In genomic region chr10:128232420-128232985, GRCm38 (mm10) we compare ENCODE assay signal across 8 mouse cellular contexts. TPM values are rescaled to one million over a fixed set of nuclear protein-coding genes. Genes with fewer than 3 reads are reported as not detected.
DNase-seq lines count a peak whose midpoint lies in the region; ATAC-seq lines count a peak whose summit lies in the region.

No protein-coding gene starts in this region.

- DNase-seq in B cell, adult 2 months, result peak; percentile 61 to 63
- DNase-seq in ZHBTc4 (ENCODE audit: low read depth, low spot score), result peak; percentile 89
- DNase-seq in embryo, embryonic 11 days, result peak; percentile 93
- DNase-seq in heart, embryonic 10.5 days (ENCODE audit: low spot score), result peak; percentile 82

- under 1% methylated on average over 14 of the region's 14 CpGs for WGBS in heart, embryonic 10.5 days
- under 1% methylated on average over 14 of the region's 14 CpGs for WGBS in kidney, embryonic 14.5 days
- WGBS in limb, embryonic 15.5 days, result under 1% methylated on average over 14 of the region's 14 CpGs
- WGBS in midbrain, embryonic 16.5 days, result 0% methylated on average over 14 of the region's 14 CpGs
- WGBS in stomach, embryonic 16.5 days, result under 1% methylated on average over 14 of the region's 14 CpGs

- H3K27me3 ChIP-seq in heart, embryonic 10.5 days (ENCODE audit: insufficient read depth, poor library complexity, severe bottlenecking), result no peaks in the 10 kb centered on the region
- no peaks in the 10 kb centered on the region for H3K27me3 ChIP-seq in kidney, embryonic 14.5 days (ENCODE audit: control insufficient read depth, insufficient read depth, low read length)
- no peaks in the 10 kb centered on the region for H3K27me3 ChIP-seq in limb, embryonic 15.5 days
- H3K27me3 ChIP-seq in midbrain, embryonic 16.5 days (ENCODE audit: control insufficient read depth, insufficient read depth, low read depth, low read length), result no peaks in the 10 kb centered on the region
- H3K27me3 ChIP-seq in stomach, embryonic 16.5 days (ENCODE audit: control insufficient read depth, insufficient read depth, low read length), result no peaks in the 10 kb centered on the region

- peak overlapping the region; percentile 98 for H3K27ac ChIP-seq in heart, embryonic 10.5 days
- H3K27ac ChIP-seq in kidney, embryonic 14.5 days (ENCODE audit: low read depth, low read length), result peak overlapping the region; percentile 96
- H3K27ac ChIP-seq in limb, embryonic 15.5 days, result peak overlapping the region; percentile 94
- H3K27ac ChIP-seq in midbrain, embryonic 16.5 days (ENCODE audit: low read length), result peak overlapping the region; percentile 91
- peak overlapping the region; percentile 92 for H3K27ac ChIP-seq in stomach, embryonic 16.5 days (ENCODE audit: low read length)

- 0 out of 2 replicates have a peak, but pooled peaks cover 8% of the 10 kb centered on the region for H3K36me3 ChIP-seq in heart, embryonic 10.5 days
- peaks cover 8% of the 10 kb centered on the region; the same call in 1 of the 2 replicates for H3K36me3 ChIP-seq in kidney, embryonic 14.5 days (ENCODE audit: control insufficient read depth, insufficient read depth, low read length)
- 0 out of 2 replicates have a peak, but pooled peaks cover 6% of the 10 kb centered on the region for H3K36me3 ChIP-seq in limb, embryonic 15.5 days
- no peaks in the 10 kb centered on the region for H3K36me3 ChIP-seq in midbrain, embryonic 16.5 days (ENCODE audit: control insufficient read depth, insufficient read depth, low read length)
- no peaks in the 10 kb centered on the region for H3K36me3 ChIP-seq in stomach, embryonic 16.5 days (ENCODE audit: control insufficient read depth, insufficient read depth, low read length)

- peaks cover 13% of the 10 kb centered on the region for H3K4me1 ChIP-seq in heart, embryonic 10.5 days
- H3K4me1 ChIP-seq in kidney, embryonic 14.5 days (ENCODE audit: control insufficient read depth, insufficient read depth, low read length), result peaks cover 6% of the 10 kb centered on the region
- peaks cover 13% of the 10 kb centered on the region for H3K4me1 ChIP-seq in limb, embryonic 15.5 days
- peaks cover 9% of the 10 kb centered on the region for H3K4me1 ChIP-seq in midbrain, embryonic 16.5 days (ENCODE audit: control insufficient read depth, insufficient read depth, low read length)
- H3K4me1 ChIP-seq in stomach, embryonic 16.5 days (ENCODE audit: control insufficient read depth, insufficient read depth, low read length), result peaks cover 9% of the 10 kb centered on the region

- peak overlapping the region; percentile 82 for H3K9ac ChIP-seq in kidney, embryonic 14.5 days (ENCODE audit: low read depth, low read length)
- peak overlapping the region; percentile 63 for H3K9ac ChIP-seq in limb, embryonic 15.5 days
- peak overlapping the region; percentile 84 for H3K9ac ChIP-seq in midbrain, embryonic 16.5 days (ENCODE audit: low read depth, low read length)
- H3K9ac ChIP-seq in stomach, embryonic 16.5 days (ENCODE audit: low read length), result peak overlapping the region; percentile 85

- ATAC-seq in kidney, embryonic 14.5 days (ENCODE audit: low FRiP score, low TSS enrichment), result peak; percentile 28; the same call in 1 of the 2 replicates
- ATAC-seq in limb, embryonic 15.5 days (ENCODE audit: insufficient number of reproducible peaks, low FRiP score, low TSS enrichment, low read depth), result no peak; the same call in 1 of the 2 replicates
- ATAC-seq in midbrain, embryonic 16.5 days, result no peak
- ATAC-seq in stomach, embryonic 16.5 days (ENCODE audit: insufficient read depth, low FRiP score), result peak; percentile 48; the same call in 1 of the 2 replicates

- peak overlapping the region; percentile 91 for H3K4me3 ChIP-seq in heart, embryonic 10.5 days
- peak overlapping the region; percentile 85 for H3K4me3 ChIP-seq in kidney, embryonic 14.5 days (ENCODE audit: low read length)
- H3K4me3 ChIP-seq in limb, embryonic 15.5 days, result peak overlapping the region; percentile 82
- peak overlapping the region; percentile 74 for H3K4me3 ChIP-seq in midbrain, embryonic 16.5 days (ENCODE audit: low read depth, low read length)
- peak overlapping the region; percentile 66 for H3K4me3 ChIP-seq in stomach, embryonic 16.5 days (replicated peaks; ENCODE audit: low read length)

- no peaks in the 10 kb centered on the region for H3K9me3 ChIP-seq in heart, embryonic 10.5 days
- no peaks in the 10 kb centered on the region for H3K9me3 ChIP-seq in kidney, embryonic 14.5 days (ENCODE audit: control insufficient read depth, low read length)
- H3K9me3 ChIP-seq in limb, embryonic 15.5 days, result no peaks in the 10 kb centered on the region
- no peaks in the 10 kb centered on the region for H3K9me3 ChIP-seq in midbrain, embryonic 16.5 days (replicated peaks; ENCODE audit: control insufficient read depth, low read length, poor library complexity, severe bottlenecking)
- no peaks in the 10 kb centered on the region for H3K9me3 ChIP-seq in stomach, embryonic 16.5 days (replicated peaks; ENCODE audit: control insufficient read depth, low read length)

- peak overlapping the region; percentile 71 for H3K4me2 ChIP-seq in kidney, embryonic 14.5 days (replicated peaks; ENCODE audit: low read depth, low read length)
- H3K4me2 ChIP-seq in limb, embryonic 15.5 days, result peak overlapping the region; percentile 65
- peak overlapping the region; percentile 73 for H3K4me2 ChIP-seq in midbrain, embryonic 16.5 days (ENCODE audit: low read length)
- peak overlapping the region; percentile 81 for H3K4me2 ChIP-seq in stomach, embryonic 16.5 days (ENCODE audit: low read depth, low read length)

RNA-seq across cellular contexts. Expression of gene Timeless, which starts 0.6 kb away (rescaled TPM):
- polyA plus RNA-seq in heart, embryonic 10.5 days (2016; fragmentation: Nextera tagmentation; extraction: Ambion mirVana), result 48.1 and 69.3 TPM in 2 replicates
- 47.8 and 68.2 TPM in 2 replicates for polyA plus RNA-seq in kidney, embryonic 14.5 days (2014; fragmentation: Nextera tagmentation; extraction: Ambion mirVana)
- 46.2 and 46.9 TPM in 2 replicates for polyA plus RNA-seq in limb, embryonic 15.5 days (2015; fragmentation: Nextera tagmentation; extraction: Ambion mirVana)
- polyA plus RNA-seq in midbrain, embryonic 16.5 days (2015; fragmentation: Nextera tagmentation; extraction: Ambion mirVana), result 15.6 and 16.1 TPM in 2 replicates
- 30.4 and 35.0 TPM in 2 replicates for polyA plus RNA-seq in stomach, embryonic 16.5 days (2015; fragmentation: Nextera tagmentation; extraction: Ambion mirVana)

RNA-seq across cellular contexts. Expression of gene Mip, which starts 6.9 kb away (rescaled TPM):
- polyA plus RNA-seq in heart, embryonic 10.5 days (2016; fragmentation: Nextera tagmentation; extraction: Ambion mirVana), result not detected in 2 replicates
- not detected in 2 replicates for polyA plus RNA-seq in kidney, embryonic 14.5 days (2014; fragmentation: Nextera tagmentation; extraction: Ambion mirVana)
- 0.12 and 0.26 TPM in 2 replicates for polyA plus RNA-seq in limb, embryonic 15.5 days (2015; fragmentation: Nextera tagmentation; extraction: Ambion mirVana)
- polyA plus RNA-seq in midbrain, embryonic 16.5 days (2015; fragmentation: Nextera tagmentation; extraction: Ambion mirVana), result 0.11 and 0.24 TPM in 2 replicates
- polyA plus RNA-seq in stomach, embryonic 16.5 days (2015; fragmentation: Nextera tagmentation; extraction: Ambion mirVana), result not detected in 2 replicates

RNA-seq across cellular contexts. Expression of gene Spryd4, which starts 20.9 kb away (rescaled TPM):
- 37.9 and 41.9 TPM in 2 replicates for polyA plus RNA-seq in heart, embryonic 10.5 days (2016; fragmentation: Nextera tagmentation; extraction: Ambion mirVana)
- 31.1 and 34.8 TPM in 2 replicates for polyA plus RNA-seq in kidney, embryonic 14.5 days (2014; fragmentation: Nextera tagmentation; extraction: Ambion mirVana)
- polyA plus RNA-seq in limb, embryonic 15.5 days (2015; fragmentation: Nextera tagmentation; extraction: Ambion mirVana), result 34.2 and 36.3 TPM in 2 replicates
- 19.6 and 22.1 TPM in 2 replicates for polyA plus RNA-seq in midbrain, embryonic 16.5 days (2015; fragmentation: Nextera tagmentation; extraction: Ambion mirVana)
- polyA plus RNA-seq in stomach, embryonic 16.5 days (2015; fragmentation: Nextera tagmentation; extraction: Ambion mirVana), result 32.4 and 33.5 TPM in 2 replicates

RNA-seq across cellular contexts. Expression of gene Apon, which starts 21.4 kb away (rescaled TPM):
- polyA plus RNA-seq in heart, embryonic 10.5 days (2016; fragmentation: Nextera tagmentation; extraction: Ambion mirVana), result 0.18 and 0.23 TPM in 2 replicates
- 0.29 and 0.70 TPM in 2 replicates for polyA plus RNA-seq in kidney, embryonic 14.5 days (2014; fragmentation: Nextera tagmentation; extraction: Ambion mirVana)
- polyA plus RNA-seq in limb, embryonic 15.5 days (2015; fragmentation: Nextera tagmentation; extraction: Ambion mirVana), result 0.25 and 0.47 TPM in 2 replicates
- 0.11 TPM in 1 of 2 replicates, not detected in the other for polyA plus RNA-seq in midbrain, embryonic 16.5 days (2015; fragmentation: Nextera tagmentation; extraction: Ambion mirVana)
- polyA plus RNA-seq in stomach, embryonic 16.5 days (2015; fragmentation: Nextera tagmentation; extraction: Ambion mirVana), result 0.52 and 0.66 TPM in 2 replicates

RNA-seq across cellular contexts. Expression of gene Apof, which starts 36.0 kb away (rescaled TPM):
- 0.11 and 3.9 TPM in 2 replicates for polyA plus RNA-seq in heart, embryonic 10.5 days (2016; fragmentation: Nextera tagmentation; extraction: Ambion mirVana)
- polyA plus RNA-seq in kidney, embryonic 14.5 days (2014; fragmentation: Nextera tagmentation; extraction: Ambion mirVana), result not detected in 2 replicates
- 0.22 and 0.27 TPM in 2 replicates for polyA plus RNA-seq in limb, embryonic 15.5 days (2015; fragmentation: Nextera tagmentation; extraction: Ambion mirVana)
- not detected in 2 replicates for polyA plus RNA-seq in midbrain, embryonic 16.5 days (2015; fragmentation: Nextera tagmentation; extraction: Ambion mirVana)
- 5.7 and 7.3 TPM in 2 replicates for polyA plus RNA-seq in stomach, embryonic 16.5 days (2015; fragmentation: Nextera tagmentation; extraction: Ambion mirVana)

Comparison
In these comparisons a context has a peak if more than half of its experiments do, and no peak if none do; other contexts are left out.
1. ATAC-seq: peak in kidney, embryonic 14.5 days (single experiment) and stomach, embryonic 16.5 days (single experiment); none in limb, embryonic 15.5 days (single experiment) and midbrain, embryonic 16.5 days (single experiment).
2. Peak in every context shown above with its lines, with median percentiles within 50 percentile points of each other: DNase-seq, H3K27ac ChIP-seq, H3K4me3 ChIP-seq, H3K4me2 ChIP-seq and H3K9ac ChIP-seq.